In genomic region chr3:41586917-41587316, GRCm38 (mm10) we compare ENCODE assay signal across 12 mouse cellular contexts. TPM values are rescaled to one million over a fixed set of nuclear protein-coding genes. Genes with fewer than 3 reads are reported as not detected.
DNase-seq lines count a peak whose midpoint lies in the region; ATAC-seq and TF ChIP-seq lines count a peak whose summit lies in the region.
"Had no signal": no experiment of that assay in that cellular context is flagged by ENCODE, and none has a peak within 500 bp of the region (broad histone marks: within the 10 kb centered on the region; RNA-seq: fewer than 3 reads in every experiment).

No protein-coding gene starts in this region.

- no peak for TF ChIP-seq CTCF in heart, postnatal 0 days (IDR thresholded peaks at IDR 0.05; ENCODE audit: low read depth)

- H3K9me3 ChIP-seq in heart, embryonic 10.5 days: no peaks in the 10 kb centered on the region
- no peaks in the 10 kb centered on the region for H3K9me3 ChIP-seq in heart, postnatal 0 days (replicated peaks; ENCODE audit: control insufficient read depth, low read length)
- no peaks in the 10 kb centered on the region for H3K9me3 ChIP-seq in forebrain, embryonic 14.5 days (replicated peaks; ENCODE audit: control insufficient read depth, low read length)
- H3K9me3 ChIP-seq in forebrain, embryonic 16.5 days (ENCODE audit: control insufficient read depth, low read length): no peaks in the 10 kb centered on the region
- H3K9me3 ChIP-seq: forebrain, embryonic 12.5 days; midbrain, embryonic 10.5 days; neural tube, embryonic 12.5 days; stomach, embryonic 15.5 days had no signal

- H3K4me3 ChIP-seq in heart, embryonic 10.5 days: no peak overlapping the region
- no peak overlapping the region for H3K4me3 ChIP-seq in heart, postnatal 0 days (ENCODE audit: low read depth, low read length)
- H3K4me3 ChIP-seq in forebrain, embryonic 14.5 days (ENCODE audit: low read depth, low read length): no peak overlapping the region
- H3K4me3 ChIP-seq in forebrain, embryonic 16.5 days (replicated peaks; ENCODE audit: low read length): no peak overlapping the region
- H3K4me3 ChIP-seq: forebrain, embryonic 12.5 days; midbrain, embryonic 10.5 days; neural tube, embryonic 12.5 days; stomach, embryonic 15.5 days had no signal

- 0 out of 2 replicates have a peak overlapping the region, but pooled peaks have one; percentile 13 for H3K27ac ChIP-seq in heart, embryonic 10.5 days
- H3K27ac ChIP-seq in heart, postnatal 0 days (ENCODE audit: low read depth): peak overlapping the region; percentile 40
- no peak overlapping the region for H3K27ac ChIP-seq in forebrain, embryonic 14.5 days (ENCODE audit: low read depth, low read length)
- H3K27ac ChIP-seq in forebrain, embryonic 16.5 days (ENCODE audit: low read length): no peak overlapping the region
- H3K27ac ChIP-seq: forebrain, embryonic 12.5 days; midbrain, embryonic 10.5 days; neural tube, embryonic 12.5 days; stomach, embryonic 15.5 days had no signal

- 80% methylated on average over 7 of the region's 7 CpGs for WGBS in heart, embryonic 10.5 days
- WGBS in heart, postnatal 0 days: 61% methylated on average over 7 of the region's 7 CpGs
- 89% methylated on average over 7 of the region's 7 CpGs for WGBS in forebrain, embryonic 14.5 days
- 82% methylated on average over 7 of the region's 7 CpGs for WGBS in forebrain, embryonic 16.5 days

- no peak for ATAC-seq in heart, postnatal 0 days (ENCODE audit: insufficient read depth, low read depth)
- no peak for ATAC-seq in forebrain, embryonic 14.5 days
- ATAC-seq in forebrain, embryonic 16.5 days: no peak

- H3K4me1 ChIP-seq in heart, embryonic 10.5 days: peaks cover 56% of the 10 kb centered on the region
- H3K4me1 ChIP-seq in heart, postnatal 0 days (ENCODE audit: control insufficient read depth, insufficient read depth): peaks cover 31% of the 10 kb centered on the region
- peaks cover 8% of the 10 kb centered on the region; the same call in 1 of the 2 replicates for H3K4me1 ChIP-seq in forebrain, embryonic 14.5 days (ENCODE audit: control insufficient read depth, insufficient read depth, low read length)
- H3K4me1 ChIP-seq in forebrain, embryonic 16.5 days (replicated peaks; ENCODE audit: control insufficient read depth, insufficient read depth, low read length): peaks cover 30% of the 10 kb centered on the region

- H3K4me2 ChIP-seq in heart, postnatal 0 days (ENCODE audit: low read depth, low read length): no peak overlapping the region
- H3K4me2 ChIP-seq in forebrain, embryonic 14.5 days (ENCODE audit: low read length): no peak overlapping the region
- no peak overlapping the region for H3K4me2 ChIP-seq in forebrain, embryonic 16.5 days (ENCODE audit: low read length)
- H3K4me2 ChIP-seq: forebrain, embryonic 12.5 days; neural tube, embryonic 12.5 days; stomach, embryonic 15.5 days had no signal

- no peaks in the 10 kb centered on the region for H3K27me3 ChIP-seq in heart, embryonic 10.5 days (ENCODE audit: insufficient read depth, poor library complexity, severe bottlenecking)
- no peaks in the 10 kb centered on the region for H3K27me3 ChIP-seq in heart, postnatal 0 days (ENCODE audit: control insufficient read depth, insufficient read depth, low read length)
- no peaks in the 10 kb centered on the region for H3K27me3 ChIP-seq in forebrain, embryonic 14.5 days (replicated peaks; ENCODE audit: control insufficient read depth, insufficient read depth, low read length)
- H3K27me3 ChIP-seq in forebrain, embryonic 16.5 days (replicated peaks; ENCODE audit: control insufficient read depth, insufficient read depth, low read length): no peaks in the 10 kb centered on the region
- H3K27me3 ChIP-seq: forebrain, embryonic 12.5 days; neural tube, embryonic 12.5 days; stomach, embryonic 15.5 days had no signal

- H3K9ac ChIP-seq in heart, postnatal 0 days (replicated peaks; ENCODE audit: low read depth, low read length): no peak overlapping the region
- no peak overlapping the region for H3K9ac ChIP-seq in forebrain, embryonic 14.5 days (ENCODE audit: low read length)
- no peak overlapping the region for H3K9ac ChIP-seq in forebrain, embryonic 16.5 days (replicated peaks; ENCODE audit: low read depth, low read length)
- H3K9ac ChIP-seq: forebrain, embryonic 12.5 days; neural tube, embryonic 12.5 days; stomach, embryonic 15.5 days had no signal

- H3K36me3 ChIP-seq in heart, embryonic 10.5 days: peaks cover 14% of the 10 kb centered on the region
- H3K36me3 ChIP-seq in heart, postnatal 0 days (replicated peaks; ENCODE audit: control insufficient read depth, insufficient read depth, low read length): peaks cover 10% of the 10 kb centered on the region; the same call in 1 of the 2 replicates
- H3K36me3 ChIP-seq in forebrain, embryonic 14.5 days (ENCODE audit: control insufficient read depth, insufficient read depth, low read length): peaks cover 21% of the 10 kb centered on the region
- 0 out of 2 replicates have a peak, but pooled peaks cover 2% of the 10 kb centered on the region for H3K36me3 ChIP-seq in forebrain, embryonic 16.5 days (ENCODE audit: control insufficient read depth, insufficient read depth)

- no peak for TF ChIP-seq EP300 in heart, postnatal 0 days (IDR thresholded peaks at IDR 0.05; ENCODE audit: low read depth)

- DNase-seq in heart, embryonic 10.5 days (ENCODE audit: low spot score): no peak
- DNase-seq in heart, adult 8-10 months (ENCODE audit: low spot score): no peak
- DNase-seq in right cerebral cortex, adult 18-20 months: peak; percentile 34
- no peak for DNase-seq in right cerebral cortex, postnatal 14 days
- DNase-seq in heart, postnatal 0 days (ENCODE audit: low spot score): no peak
- no peak for DNase-seq in forebrain, embryonic 14.5 days (ENCODE audit: low spot score)
- DNase-seq: cerebellum, adult 2 months had no signal

RNA-seq across cellular contexts. Expression of gene Jade1, which starts 31.4 kb away (rescaled TPM):
- polyA plus RNA-seq in heart, embryonic 10.5 days (2016; fragmentation: Nextera tagmentation; extraction: Ambion mirVana): 13.1 and 17.8 TPM in 2 replicates
- 10 to 100 TPM; 26.5 to 40.1 (median 28.9) TPM for total RNA-seq in heart, adult 8-10 months (2022)
- 14.5 and 16.8 TPM in 2 replicates for total RNA-seq in heart, postnatal 0 days (2014; rRNA removed; ENCODE audit: low replicate concordance)
- polyA plus RNA-seq in heart, postnatal 0 days (2015; fragmentation: Nextera tagmentation; extraction: Ambion mirVana): 12.6 and 13.9 TPM in 2 replicates
- 11.9 and 14.5 TPM in 2 replicates for polyA plus RNA-seq in forebrain, embryonic 14.5 days (2014; fragmentation: Nextera tagmentation; extraction: Ambion mirVana)
- 20.7 and 23.6 TPM in 2 replicates for polyA plus RNA-seq in forebrain, embryonic 16.5 days (2015; fragmentation: Nextera tagmentation; extraction: Ambion mirVana)

Comparison
In these comparisons a context has a peak if more than half of its experiments do, and no peak if none do; other contexts are left out.
1. H3K27ac ChIP-seq: peak in heart, embryonic 10.5 days (single experiment) and heart, postnatal 0 days (single experiment); none in forebrain, embryonic 14.5 days (single experiment) and forebrain, embryonic 16.5 days (single experiment).